Mouse (Mus musculus) left cerebral cortex, postnatal 4 days (tissue): ENCODE results near the gene Ak3. TPM values are rescaled to one million over a fixed set of nuclear protein-coding genes. Genes with fewer than 3 reads are reported as not detected.
"Not testable (repeated sequence)": the region's sequence is repeated elsewhere in the genome, so short reads cannot be mapped to it uniquely, and the experiment has no call there.

Experiments
- DNase-seq: peaks from one replicate; pipeline ENCODE4 v3.0.0-alpha.2; 2022
- intact Hi-C: fragments of 180-260 bp; cut with DNase I; formaldehyde crosslinking; loops from one replicate; pipeline ENCODE4 v1.15.1; 2025
- total RNA-seq, 2 experiments: library from RNA; stranded (reverse); gene quantifications; 2 replicates each; pipeline ENCODE4 v1.2.3; 2021

Gene Ak3
- total RNA-seq, 2 experiments from 2014 or later = 43.9 to 47.5 TPM

DNA sequence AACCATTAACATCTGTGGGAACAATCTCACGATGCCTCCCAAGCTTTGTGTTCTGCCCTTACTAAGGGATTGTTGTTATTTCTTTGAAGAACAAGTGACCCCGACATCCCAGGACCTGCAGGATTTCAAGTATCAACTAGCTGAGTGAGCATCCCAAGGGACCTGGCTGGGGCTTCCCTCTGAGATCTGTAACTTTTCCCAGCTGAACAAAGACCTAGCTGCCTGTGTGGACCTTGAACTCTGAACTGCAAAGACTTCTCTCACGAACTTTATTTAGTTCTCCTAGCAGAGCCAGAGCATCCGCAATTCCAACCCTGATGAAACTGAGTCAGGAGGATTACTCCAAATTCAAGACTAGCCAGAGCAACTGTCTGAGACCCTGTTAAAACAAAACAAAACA lies 2.4 kb downstream of the Ak3 start:
- intact Hi-C loops = no loop called here
- DNase-seq = no peak

DNA sequence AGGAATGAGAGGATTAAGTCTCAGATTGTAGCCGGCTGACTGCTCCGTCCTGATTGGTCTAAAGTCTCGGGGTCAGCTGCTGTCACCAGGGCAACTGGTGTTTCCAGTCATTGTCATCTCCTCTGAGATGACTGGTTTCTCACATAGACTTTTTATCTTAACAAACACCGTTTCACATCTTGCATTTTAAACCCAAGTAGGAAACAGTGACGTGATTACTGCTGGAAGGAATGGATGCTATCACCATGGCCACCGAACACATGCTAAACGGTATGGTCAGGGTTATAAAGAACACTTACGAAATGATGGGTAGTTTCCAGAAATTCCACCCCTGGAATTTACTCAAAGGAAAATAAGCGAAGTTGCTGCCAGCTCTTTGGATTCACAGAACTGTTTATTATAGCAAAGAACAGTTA lies 3.4 kb downstream of the Ak3 start:
- no peak for DNase-seq
- intact Hi-C loops = no loop called here

DNA sequence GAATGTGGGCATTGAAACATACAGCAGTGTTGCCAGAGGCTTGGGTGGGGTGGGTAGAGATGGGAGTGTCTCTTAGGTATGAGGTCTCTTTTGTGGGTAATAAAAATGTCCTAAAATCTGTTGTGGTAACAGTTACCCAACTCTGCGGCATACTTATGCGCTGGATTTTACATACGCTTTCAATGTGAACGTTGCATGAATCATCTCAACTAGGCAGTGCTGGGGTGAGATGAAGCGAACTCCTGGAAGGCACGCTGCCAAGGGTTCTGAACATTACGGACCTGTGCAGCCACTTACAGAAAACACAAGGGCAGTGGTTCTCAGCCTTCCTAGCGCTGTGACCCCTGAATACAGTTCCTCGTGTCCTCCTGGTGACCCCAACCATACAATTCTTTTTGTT lies 5.1 kb downstream of the Ak3 start:
- intact Hi-C loops = no loop called here
- no peak for DNase-seq

DNA sequence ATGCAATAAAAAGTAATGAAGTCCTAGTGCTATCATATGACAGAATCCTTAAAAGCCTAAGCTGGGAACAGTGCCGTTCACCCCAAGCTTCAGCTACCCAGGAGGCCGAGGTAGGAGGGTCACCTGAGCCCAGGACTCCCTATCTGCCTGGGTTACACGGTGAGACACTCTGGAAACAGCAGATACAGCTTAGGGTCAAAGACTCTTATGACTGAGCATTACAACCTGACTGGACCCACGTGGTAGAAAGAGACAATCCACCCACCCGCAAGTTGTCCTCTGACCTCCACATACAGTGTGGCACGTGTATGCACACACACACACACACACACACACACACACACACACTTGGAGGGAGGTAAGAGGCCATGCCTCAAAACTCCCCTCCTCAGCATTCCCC lies 5.6 kb downstream of the Ak3 start:
- no peak for DNase-seq
- intact Hi-C loops = no loop called here

DNA sequence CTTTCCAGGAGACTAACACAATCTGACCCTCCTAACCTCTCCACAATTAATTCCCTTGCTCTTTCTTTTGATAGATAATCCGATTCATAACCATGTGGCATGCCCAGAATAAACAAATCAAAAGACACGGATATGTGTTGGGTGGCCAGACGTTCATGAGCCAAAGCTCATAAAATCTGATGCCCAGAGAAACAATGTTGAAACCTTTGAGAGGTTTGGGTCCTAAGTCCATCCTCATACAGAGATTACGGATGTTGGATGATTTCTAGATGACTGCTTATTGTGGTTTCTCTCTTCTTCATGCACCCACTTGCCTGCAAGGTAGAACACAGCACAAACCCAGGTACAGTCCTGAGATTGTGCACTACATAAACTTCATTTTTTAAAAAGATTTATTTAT lies 7.6 kb downstream of the Ak3 start:
- intact Hi-C loops = no loop called here

DNA sequence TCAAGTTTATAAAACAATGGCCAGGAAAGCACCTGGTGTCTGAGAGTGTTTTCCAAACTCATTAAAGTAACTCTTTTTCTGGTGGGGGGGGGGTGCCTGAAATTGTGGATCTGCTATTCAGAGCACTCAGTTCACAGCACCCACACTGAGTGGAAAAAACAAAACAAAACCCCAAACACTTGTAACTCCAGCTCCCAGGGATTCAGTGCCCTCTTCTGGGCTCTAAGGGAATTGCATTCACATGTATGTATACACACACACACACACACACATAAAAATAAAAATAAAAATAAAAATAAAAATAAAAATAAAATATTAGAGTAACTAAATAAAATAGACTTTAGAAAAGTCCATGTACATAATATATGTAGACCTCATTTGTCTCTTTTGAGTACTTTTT lies 8.4 kb downstream of the Ak3 start:
- no peak for DNase-seq
- intact Hi-C loops = no loop called here

More for the DNA sequence above, 7.6 kb downstream of the Ak3 start:
- no peak for DNase-seq

DNA sequence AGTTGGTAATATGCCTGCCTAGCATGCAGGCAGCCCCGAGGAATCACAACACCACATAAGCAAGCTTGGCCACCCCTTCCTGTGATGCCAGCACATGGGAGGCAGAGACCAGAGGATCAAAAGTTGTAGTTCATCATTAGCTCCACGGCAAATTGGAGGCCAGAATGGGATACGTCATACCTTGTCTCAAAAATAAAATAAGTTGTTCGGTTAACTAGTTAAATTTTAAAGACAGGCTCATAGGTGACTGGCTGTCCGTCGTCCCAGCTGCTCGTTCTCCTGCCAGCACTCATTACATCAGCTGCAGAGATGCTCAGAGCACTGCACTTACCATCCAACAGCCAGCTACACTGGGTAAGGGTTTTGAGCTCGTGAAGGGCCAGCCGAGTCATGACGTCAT lies 10.2 kb downstream of the Ak3 start:
- no peak for DNase-seq
- intact Hi-C loops = no loop called here

DNA sequence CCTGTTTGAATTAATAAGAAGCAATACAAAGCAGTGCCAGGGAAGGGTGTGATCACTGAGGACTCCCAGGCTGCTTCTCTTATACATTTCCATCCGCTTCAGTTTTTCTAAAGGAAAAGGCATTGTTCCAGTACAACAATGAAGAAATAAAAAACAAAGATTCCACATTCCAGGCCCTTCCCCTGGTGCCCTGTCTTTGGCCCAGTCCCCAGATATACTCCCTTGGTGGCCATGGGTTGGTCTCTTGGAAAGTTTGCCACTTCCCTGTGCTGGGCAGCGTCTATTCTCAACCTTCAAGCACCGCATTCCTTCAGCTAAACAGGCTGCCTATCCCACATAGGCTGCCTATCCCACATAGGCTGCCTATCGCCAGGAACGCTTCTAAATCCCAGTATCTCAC lies 10.7 kb downstream of the Ak3 start:
- intact Hi-C loops = no loop called here
- DNase-seq = no peak

DNA sequence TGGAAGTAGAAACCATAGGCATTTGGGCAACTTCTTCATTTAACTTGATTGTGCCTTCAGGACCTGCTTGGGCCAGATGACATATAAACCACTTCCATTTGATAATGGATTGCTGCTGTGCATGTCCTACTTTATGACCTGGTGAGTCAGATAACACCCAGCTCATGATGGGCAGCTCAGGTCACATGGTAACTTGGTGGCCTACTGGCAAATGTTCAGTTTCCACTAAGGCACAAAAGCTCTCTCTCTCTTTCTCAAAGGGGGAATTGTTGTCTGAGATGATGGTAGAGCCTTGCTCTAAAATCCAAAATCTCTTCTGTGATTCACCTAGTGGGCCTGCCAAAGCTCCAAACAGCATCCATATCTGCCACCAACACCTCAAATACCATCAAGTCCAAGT lies 15.1 kb downstream of the Ak3 start:
- intact Hi-C loops = no loop called here
- DNase-seq = no peak

DNA sequence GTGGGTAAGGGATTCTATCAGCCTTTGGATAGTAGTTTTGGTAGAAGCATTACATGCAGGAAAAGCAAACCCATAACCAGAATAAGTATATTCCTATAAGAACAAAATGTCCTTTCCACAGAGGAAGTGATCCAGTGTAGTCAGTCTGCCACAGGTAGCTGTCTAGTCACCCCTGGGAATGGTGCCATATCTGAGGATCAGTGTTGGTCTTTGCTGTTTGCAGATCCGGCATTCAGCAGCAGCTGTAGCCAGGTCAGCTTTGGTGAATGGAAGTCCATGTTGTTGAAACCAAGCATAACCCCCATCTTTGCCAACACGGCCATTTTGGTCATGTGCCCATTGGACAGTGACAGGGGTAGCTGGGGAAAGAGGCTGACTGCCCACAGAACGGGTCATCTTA lies 16.0 kb downstream of the Ak3 start:
- intact Hi-C loops = no loop called here
- DNase-seq = no peak

DNA sequence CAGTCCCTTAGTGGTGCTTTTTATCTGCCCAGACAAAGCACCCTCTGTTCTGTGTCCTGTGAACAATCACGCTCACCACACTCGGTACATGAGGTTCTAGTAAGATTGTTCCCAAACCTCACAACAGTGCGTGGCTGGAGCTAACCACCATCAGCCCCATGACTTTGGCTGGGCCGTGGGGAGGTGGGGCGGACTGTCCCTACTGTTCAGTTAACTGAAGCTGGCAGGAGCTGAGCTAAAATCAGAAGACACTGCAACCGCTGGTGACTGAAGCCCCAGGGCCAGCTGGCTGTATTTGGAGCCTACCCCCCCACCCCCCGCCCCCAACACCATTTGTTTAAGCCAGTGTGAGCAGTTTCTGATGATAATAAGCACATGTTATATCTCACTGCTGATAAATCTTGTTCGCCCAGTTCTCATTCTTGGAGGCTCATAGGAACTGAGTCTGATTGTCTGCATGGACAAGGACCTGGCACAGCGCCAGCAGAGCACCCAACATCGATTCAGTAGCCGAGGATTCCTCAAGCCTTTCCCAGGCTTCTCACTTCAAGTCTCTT lies 23.3 kb downstream of the Ak3 start:
- intact Hi-C loops = no loop called here
- DNase-seq = peak; percentile 46

DNA sequence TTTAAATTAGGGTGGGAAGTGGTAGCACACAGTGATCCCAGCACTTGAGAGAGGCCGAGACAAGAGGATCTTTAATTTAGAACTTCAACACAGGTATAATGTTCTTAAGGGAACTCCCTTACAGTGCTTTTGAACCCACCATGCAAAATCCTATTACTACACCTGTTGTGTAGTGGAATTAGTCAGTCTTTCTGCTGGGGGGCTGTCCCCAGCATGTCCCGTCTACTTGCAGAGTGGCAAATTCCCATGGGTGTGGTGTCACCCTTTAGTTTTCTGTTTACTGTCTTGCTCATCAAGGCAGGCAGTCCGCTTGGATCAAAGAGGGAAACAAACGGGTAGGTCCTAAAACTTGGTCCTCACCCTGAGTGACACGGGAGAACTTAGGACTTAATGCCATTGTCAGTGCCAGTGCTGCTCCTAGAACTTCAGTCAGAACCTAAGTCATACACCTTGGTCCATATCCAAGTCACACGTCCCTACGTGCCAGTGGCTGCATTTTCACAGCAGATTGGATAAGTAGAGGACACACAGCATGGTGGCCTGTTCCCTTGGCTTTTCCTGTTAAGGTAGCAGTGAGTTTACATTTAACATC lies 25.9 kb downstream of the Ak3 start:
- no peak for DNase-seq
- intact Hi-C loops = no loop called here

DNA sequence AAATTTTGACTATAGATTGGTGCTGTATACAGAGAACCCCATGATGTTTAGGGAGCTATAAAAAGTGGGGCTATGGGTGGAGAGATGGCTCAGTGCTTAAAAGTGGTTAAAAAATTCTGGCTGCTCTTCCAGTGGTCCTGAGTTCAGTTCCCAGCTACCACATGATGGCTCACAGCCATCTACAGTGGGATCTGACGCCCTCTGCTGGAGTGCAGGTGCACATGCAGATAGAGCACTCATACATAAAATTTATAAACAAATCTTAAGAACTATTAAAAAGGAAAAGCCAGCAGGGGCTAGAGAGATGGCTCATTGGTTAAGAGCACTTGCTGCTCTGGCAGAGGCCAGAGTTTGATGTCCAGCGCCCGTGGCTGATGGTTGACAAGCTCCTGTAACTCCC lies 28.1 kb downstream of the Ak3 start:
- no peak for DNase-seq
- intact Hi-C loops = no loop called here

DNA sequence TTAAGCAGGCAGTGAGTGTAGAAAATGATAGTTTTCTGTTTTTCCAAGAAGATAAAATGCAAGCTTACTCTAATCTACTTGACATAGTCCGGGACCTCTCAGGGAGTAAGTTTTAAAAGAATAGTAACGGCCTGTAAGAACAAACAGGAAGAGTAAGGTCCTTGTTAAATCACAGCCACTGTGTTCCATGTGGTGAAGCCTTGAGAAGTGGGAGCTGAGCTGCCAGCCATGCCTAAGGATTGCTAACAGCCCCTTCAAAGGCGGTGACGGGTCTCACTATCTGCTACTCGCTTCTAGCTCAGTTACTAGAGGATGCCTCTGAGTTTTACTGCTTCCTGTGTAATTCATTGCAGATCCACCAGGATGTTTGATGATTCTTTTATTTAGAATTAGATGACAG lies 31.0 kb downstream of the Ak3 start:
- intact Hi-C loops = no loop called here
- no peak for DNase-seq

DNA sequence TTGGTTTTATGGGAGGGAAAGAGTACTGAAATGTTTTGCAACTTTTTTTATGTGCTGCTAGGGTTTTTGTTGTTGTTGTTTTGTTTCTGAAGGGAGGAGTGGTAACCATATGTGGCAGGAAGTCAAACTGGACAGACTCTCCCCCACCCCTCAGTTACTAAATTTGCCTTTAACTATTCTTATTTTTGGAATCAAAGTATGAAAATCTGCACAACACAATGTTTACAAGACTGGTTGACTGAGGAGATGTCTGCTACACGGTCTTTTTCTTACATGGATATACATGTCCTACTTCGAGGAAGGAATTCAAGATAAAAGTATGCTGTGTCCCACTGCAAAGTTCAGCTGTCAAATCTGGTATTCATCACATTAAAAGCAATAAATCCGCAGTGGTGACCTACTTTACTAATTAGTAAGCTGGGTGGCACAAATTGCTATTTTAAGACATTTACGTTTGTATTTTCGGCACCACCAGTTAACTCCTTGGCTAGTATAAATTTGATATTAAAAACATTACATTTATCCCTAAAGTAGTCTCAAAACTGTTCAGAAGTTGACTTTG lies 31.5 kb downstream of the Ak3 start:
- DNase-seq = no peak
- intact Hi-C loops = no loop called here

DNA sequence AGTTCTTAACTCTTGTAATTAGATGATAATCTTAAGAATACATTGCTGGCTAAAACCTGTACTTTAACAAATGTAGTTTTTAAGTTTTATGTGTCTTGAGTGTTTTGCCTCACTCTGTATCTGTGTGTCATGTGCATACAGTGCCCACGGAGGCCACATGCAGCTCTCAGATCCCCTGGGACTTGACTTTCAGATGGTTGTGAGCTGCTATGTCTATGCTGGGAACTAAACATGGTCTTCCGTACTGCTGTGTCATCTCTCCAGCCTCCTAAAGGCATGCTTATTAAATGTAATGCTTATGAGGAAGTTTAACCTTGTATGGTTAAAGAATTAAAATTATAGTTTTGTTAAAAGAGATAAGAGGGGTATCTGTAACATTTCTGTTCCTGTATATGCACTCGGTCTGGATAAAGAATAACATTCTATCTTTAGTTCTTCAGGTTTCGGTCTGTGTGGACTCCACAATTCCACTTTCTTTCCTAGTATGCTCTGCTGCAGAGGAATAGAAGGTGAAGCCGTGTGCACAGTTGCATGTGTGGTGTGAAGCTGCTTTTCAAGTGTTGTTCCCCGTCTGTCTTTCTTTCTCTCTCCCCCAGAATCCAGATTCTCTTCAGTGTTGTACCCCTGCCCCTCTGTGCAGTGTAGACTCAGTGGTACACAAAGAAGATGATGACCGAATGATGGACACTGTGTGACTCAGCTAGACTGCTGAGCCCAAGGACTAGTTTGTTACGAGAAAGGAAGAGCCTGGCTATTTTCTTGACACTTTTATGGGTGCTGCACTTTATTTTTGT lies 32.2 kb downstream of the Ak3 start:
- DNase-seq = no peak
- intact Hi-C loops = no loop called here

DNA sequence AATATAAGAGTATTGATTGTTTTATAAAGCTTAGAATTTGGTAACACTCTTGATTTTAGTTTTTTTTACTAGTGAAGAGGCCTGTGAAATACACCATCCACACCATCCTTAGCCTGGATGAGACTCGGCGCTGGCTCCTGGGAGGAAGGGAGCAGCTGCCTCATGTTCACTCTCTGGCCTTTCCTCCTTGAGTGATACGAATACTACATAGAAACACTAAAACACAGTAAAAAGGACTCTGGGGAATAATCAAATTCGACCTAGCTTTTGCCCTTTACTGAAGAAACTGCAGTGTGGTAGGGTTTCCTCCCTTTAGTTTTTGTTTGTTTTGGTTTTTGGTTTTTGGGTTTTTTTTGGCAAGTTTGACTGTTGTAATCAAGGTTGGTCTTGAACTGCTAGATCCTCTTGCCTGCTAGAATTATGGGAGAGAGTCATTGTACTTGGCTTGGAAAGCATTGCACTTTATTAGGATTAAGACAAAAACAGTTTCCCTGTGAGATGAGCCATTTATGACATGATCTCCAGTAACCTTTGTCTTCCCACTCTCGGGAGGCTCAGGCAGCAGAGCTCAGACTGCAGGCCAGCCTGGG lies 33.2 kb downstream of the Ak3 start:
- intact Hi-C loops = no loop called here
- DNase-seq = no peak

DNA sequence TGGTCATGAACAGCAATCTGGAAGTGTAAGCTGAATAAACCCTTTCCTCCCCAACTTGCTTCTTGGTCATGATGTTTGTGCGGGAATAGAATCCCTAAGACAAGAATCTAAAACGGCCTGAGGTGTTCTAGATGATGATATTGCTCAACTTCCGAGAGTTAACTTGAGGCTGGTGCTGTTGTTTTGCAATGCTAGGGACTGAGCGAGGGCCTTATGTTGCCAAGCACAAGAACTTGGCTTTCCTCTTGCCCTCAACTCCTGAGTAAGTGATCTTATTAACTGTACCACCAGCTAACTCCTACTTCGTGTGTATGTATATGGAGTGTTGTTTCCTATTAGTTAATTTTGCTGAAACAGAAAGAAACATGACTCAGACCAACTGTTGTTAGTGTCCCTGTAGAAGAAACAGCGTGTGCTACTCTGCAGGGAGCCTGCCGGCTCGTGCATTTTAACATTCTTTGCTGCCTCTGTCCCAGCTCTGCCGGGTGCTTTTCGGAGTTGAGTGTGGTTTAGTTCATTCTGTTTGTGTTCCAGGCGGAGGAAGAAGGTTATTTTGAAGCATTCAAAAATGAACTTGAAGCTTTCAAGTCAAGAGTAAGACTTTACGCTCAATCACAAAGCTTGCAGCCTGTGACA lies 36.3 kb downstream of the Ak3 start:
- DNase-seq = no peak
- intact Hi-C loops = no loop called here

DNA sequence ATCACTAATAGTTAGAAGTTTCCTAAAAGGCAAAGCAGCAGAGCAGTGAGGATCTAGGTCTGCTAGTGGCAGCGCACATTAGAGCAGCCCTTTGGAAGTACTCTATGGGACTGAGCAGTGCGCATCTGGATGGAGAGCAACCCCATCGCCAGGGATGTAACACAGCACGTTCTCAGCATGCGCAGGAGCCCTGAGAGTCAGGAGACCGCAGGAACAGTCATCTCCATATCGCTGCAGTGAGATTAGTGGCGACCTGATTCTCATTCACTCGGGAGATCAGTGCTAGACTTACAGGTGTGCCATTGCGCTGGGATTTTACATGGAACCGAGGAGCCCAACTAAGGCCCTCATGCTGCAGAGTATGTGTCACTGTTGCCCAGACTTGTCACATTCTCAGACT lies 38.7 kb downstream of the Ak3 start:
- intact Hi-C loops = no loop called here
- no peak for DNase-seq

DNA sequence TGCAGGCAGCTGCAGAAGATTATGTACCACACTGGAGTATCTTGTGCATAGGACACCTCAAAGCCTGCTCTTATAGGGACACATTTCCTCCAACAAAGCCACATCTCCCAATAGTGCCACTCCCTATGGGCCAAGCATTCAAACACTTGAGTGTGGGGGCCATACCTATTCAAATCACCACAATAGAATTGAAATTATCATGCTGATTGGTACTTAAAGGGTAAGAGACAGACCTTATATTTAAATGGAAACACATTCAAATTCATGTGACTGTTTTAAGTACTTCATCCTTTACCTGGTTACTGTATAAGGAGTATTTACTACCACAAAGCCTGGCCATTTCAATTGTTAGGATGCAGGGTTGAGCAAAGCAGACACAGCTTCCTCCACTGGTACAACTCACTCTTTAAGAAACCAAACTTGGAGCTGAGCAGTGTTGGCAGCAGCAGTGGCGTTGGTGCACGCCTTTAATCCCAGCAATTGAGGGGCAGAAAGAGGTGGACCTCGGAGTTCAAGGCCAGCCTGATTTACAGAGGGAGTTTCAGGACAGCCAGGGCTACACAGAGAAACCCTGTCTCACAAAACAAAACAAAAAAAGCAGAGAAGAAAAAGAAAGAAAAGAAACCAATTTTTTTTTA lies 39.6 kb downstream of the Ak3 start:
- DNase-seq = no peak
- intact Hi-C loops = no loop called here

DNA sequence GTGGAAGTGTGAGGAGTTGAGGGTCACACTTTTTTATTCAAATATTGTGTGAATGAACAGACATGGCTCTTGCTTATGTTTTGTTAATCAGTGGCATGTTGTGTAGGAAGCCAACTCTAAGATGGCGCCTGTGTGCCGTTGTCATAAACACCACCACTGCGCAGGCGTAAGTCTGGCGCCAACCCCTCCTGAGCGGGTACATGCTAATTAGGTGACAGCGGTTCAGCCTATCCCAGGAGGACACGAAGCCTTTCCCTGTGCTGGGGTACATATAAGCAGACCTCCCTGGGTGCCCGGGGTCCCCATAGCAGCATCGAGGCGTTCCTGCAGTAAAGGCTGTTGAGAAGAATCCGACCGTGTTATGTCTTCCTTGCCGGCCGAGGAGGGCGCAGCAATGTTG lies 47.4 kb downstream of the Ak3 start:
- DNase-seq, intact Hi-C loops: not testable (repeated sequence)
